Mouse (Mus musculus) kidney, adult 2 months (tissue): ENCODE results near the gene Gm17349.

Experiments
- CTCF ChIP-seq: fragments of 200-500 bp; conservative IDR thresholded peaks from 2 replicates; pipeline ENCODE4 v1.5.1; 2011; ENCODE audit warnings: low read depth, mild to moderate bottlenecking, control low read depth, low read length, moderate library complexity, mixed read lengths; ENCODE audit not compliant: insufficient read depth, insufficient read length
- POLR2A ChIP-seq: fragments of 200-500 bp; IDR thresholded peaks from one replicate; pipeline ENCODE4 v1.6.1; 2011; ENCODE audit warnings: low read depth, low read length, control low read depth

GRCm38 (mm10) chr15:99658437-99658836 lies 46.9 kb downstream of the Gm17349 start:
- no peak for TF ChIP-seq CTCF
- no peak for TF ChIP-seq POLR2A
